Mouse (Mus musculus) midbrain, embryonic 16.5 days (tissue): Measurements from ENCODE around the gene Pcgf6. TPM values are rescaled to one million over a fixed set of nuclear protein-coding genes. Genes with fewer than 3 reads are reported as not detected.

Source experiments
- ATAC-seq: fragments of 200-750 bp; cut with Nextera tagmentation; 2 replicates; pipeline ENCODE4 v1.8.0; 2017; ENCODE audit warnings: moderate TSS enrichment
- H3K27ac ChIP-seq: fragments of 300-500 bp; sonication (generic); 2 replicates; pipeline ENCODE4 v1.5.1; 2014; ENCODE audit warnings: mild to moderate bottlenecking, low read length, mixed read lengths
- H3K27me3 ChIP-seq: fragments of 300-500 bp; sonication (generic); 2 replicates; pipeline ENCODE4 v1.6.1; 2014; ENCODE audit warnings: low read depth, low read length, mixed read lengths; ENCODE audit not compliant: control insufficient read depth, insufficient read depth
- H3K36me3 ChIP-seq: fragments of 300-500 bp; sonication (generic); 2 replicates; pipeline ENCODE4 v1.6.1; 2014; ENCODE audit warnings: mild to moderate bottlenecking, low read length, moderate library complexity, mixed read lengths; ENCODE audit not compliant: control insufficient read depth, insufficient read depth
- H3K4me1 ChIP-seq: fragments of 300-500 bp; sonication (generic); 2 replicates; pipeline ENCODE4 v1.6.1; 2014; ENCODE audit warnings: mild to moderate bottlenecking, low read length, mixed read lengths; ENCODE audit not compliant: control insufficient read depth, insufficient read depth
- H3K4me2 ChIP-seq: fragments of 300-500 bp; sonication (generic); 2 replicates; pipeline ENCODE4 v1.6.1; 2014; ENCODE audit warnings: mild to moderate bottlenecking, low read length, mixed read lengths
- H3K4me3 ChIP-seq: fragments of 300-500 bp; sonication (generic); 2 replicates; pipeline ENCODE4 v1.5.1; 2014; ENCODE audit warnings: low read depth, mild to moderate bottlenecking, low read length, moderate library complexity, mixed read lengths
- H3K9ac ChIP-seq: fragments of 300-500 bp; sonication (generic); 2 replicates; pipeline ENCODE4 v1.6.1; 2014; ENCODE audit warnings: low read depth, low read length, mixed read lengths
- H3K9me3 ChIP-seq: fragments of 300-500 bp; sonication (generic); replicated peaks from 2 replicates; pipeline ENCODE4 v1.6.1; 2014; ENCODE audit warnings: mild to moderate bottlenecking, low read length, mixed read lengths; ENCODE audit not compliant: control insufficient read depth, poor library complexity, severe bottlenecking
- WGBS: fragments of 180-500 bp; shearing (Covaris S2); extraction: QIAGEN DNeasy Blood & Tissue Kit; methylation state at CpG from one replicate; pipeline ENCODE4 v1.1.7; 2014; 5-methylcytosine and 5-hydroxymethylcytosine counted together
- polyA plus RNA-seq: library from polyadenylated mRNA; unstranded; fragments of >200 nt; fragmentation: Nextera tagmentation; extraction: Ambion mirVana; gene quantifications from 2 replicates; pipeline ENCODE4 v1.2.1, GENCODE M21; 2015

Gene Pcgf6
- polyA plus RNA-seq, 1 experiment from 2014 or later = 33.9 TPM

DNA sequence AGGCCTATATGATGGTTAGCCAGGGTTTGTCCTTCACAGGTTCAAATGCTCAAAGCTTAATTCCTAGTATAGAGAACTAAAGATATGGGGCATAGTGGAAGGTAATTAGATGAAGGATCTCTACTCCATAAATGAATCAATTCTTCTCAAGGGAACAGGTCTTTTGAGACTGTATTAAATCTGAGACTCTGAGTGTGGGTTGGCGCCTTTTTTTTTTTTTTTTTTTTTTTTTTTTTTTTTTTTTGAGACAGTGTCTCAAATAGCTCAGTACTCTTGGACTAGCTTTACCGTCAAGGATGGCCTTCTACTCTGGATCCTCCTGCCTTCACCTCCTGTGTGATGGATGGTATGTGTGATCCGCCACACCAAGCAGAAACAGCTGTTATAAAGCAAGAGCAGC lies 14.1 kb downstream of the Pcgf6 start:
- no peak for ATAC-seq
- Histone ChIP-seq H3K4me2 (no peak overlapping the region), H3K9ac (no peak overlapping the region), H3K9me3 (no peaks in the 10 kb centered on the region), H3K27me3 (no peaks in the 10 kb centered on the region), H3K4me1 (no peaks in the 10 kb centered on the region), H3K27ac (no peak overlapping the region), H3K36me3 (peaks cover 20% of the 10 kb centered on the region), H3K4me3 (no peak overlapping the region)
- WGBS = 91% methylated on average over 3 of the region's 3 CpGs

DNA sequence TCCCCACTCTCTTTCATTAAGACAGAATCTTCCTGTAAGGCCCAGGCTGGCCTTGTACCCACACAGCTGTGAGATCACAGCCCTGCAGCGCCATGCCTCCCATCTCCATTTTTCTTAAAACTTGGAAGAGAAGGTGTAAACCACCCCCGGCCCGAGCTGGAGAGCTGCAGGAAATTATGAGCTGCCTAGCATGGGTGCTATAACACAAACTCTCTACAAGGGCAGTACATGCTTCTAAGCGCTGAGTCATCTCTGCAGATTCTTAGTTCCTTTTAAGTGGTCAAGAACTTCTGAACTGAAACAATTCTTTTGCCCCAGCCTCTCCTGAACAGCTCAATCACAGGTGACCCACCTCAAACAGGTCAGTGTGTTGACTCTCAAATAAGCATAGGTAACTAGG lies 15.8 kb downstream of the Pcgf6 start:
- WGBS = 97% methylated on average over 4 of the region's 4 CpGs
- no peak for ATAC-seq
- Histone ChIP-seq H3K9ac (no peak overlapping the region), H3K4me3 (no peak overlapping the region), H3K36me3 (peaks cover 20% of the 10 kb centered on the region), H3K27ac (no peak overlapping the region), H3K4me1 (no peaks in the 10 kb centered on the region), H3K4me2 (no peak overlapping the region), H3K9me3 (no peaks in the 10 kb centered on the region), H3K27me3 (no peaks in the 10 kb centered on the region)

DNA sequence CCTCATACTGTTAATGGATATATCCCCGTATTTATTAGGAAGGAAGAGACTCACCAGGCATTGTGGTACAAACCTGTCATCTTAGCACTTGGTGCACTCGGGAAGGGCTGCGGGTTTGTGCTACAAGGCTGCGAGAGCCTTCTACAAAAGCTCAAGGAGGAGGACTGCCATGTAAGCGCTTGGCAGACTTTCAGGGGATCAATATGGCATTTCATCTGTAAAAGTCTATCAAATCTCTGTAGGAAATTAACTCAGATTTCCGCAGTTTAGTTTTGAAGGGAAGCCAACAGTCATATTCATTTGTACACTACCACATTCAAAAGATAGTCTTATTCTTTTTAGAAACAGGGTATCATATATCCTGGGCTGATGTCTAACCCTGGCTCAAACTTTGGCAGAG lies 18.9 kb downstream of the Pcgf6 start:
- WGBS = 92% methylated on average over 6 of the region's 6 CpGs

DNA sequence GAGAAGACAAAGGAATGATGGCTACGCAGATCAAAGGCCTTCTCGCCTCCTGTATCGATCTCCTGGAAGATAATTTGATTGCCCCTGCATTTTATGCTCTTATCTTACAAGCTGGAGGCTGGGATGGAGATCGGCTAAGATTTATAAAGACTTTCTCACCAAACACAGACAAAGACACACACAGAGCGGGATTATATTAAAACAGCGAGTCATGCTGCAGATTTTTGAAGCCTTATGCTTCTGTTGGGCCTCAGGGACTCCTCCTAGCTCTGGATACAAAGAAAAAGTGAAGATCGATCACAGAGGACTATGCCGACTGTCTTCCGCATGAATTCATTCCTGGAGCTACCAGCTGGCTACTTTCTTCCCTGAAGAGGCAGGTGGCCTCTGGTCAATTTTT lies 20.9 kb downstream of the Pcgf6 start:
- Histone ChIP-seq H3K4me1 (no peaks in the 10 kb centered on the region), H3K36me3 (peaks cover 15% of the 10 kb centered on the region), H3K27ac (peak overlapping the region; percentile 70), H3K9me3 (no peaks in the 10 kb centered on the region), H3K27me3 (no peaks in the 10 kb centered on the region), H3K9ac (peak overlapping the region; percentile 27; the same call in 1 of the 2 replicates), H3K4me3 (no peak overlapping the region), H3K4me2 (no peak overlapping the region)
- 36% methylated on average over 9 of the region's 9 CpGs for WGBS
- no peak for ATAC-seq

More for the DNA sequence above, 18.9 kb downstream of the Pcgf6 start:
- H3K9ac ChIP-seq = no peak overlapping the region
- peaks cover 8% of the 10 kb centered on the region for H3K36me3 ChIP-seq
- H3K27ac ChIP-seq = no peak overlapping the region
- no peaks in the 10 kb centered on the region for H3K9me3 ChIP-seq
- no peaks in the 10 kb centered on the region for H3K4me1 ChIP-seq
- no peak overlapping the region for H3K4me3 ChIP-seq
- ATAC-seq = no peak
- no peak overlapping the region for H3K4me2 ChIP-seq
- H3K27me3 ChIP-seq = no peaks in the 10 kb centered on the region

DNA sequence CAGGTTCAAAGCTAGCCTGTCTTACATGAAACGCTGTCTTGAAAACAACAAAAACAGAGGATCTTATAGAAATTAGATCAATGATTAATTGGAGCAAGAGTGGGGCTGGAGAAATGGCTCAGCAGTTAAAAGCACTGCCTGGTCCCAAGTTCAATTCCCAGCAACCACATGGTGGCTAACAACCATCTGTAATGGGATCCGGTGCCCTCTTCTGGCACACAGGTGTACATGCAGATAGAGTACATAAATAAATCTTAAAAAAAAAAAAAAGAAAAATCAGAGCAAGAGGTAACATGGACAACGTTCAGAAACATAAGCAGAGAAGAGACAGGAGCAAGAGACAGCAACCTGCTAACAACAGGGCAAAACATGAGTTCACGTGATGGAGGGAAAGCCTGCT lies 24.2 kb downstream of the Pcgf6 start:
- no peak overlapping the region for H3K4me2 ChIP-seq
- no peaks in the 10 kb centered on the region for H3K27me3 ChIP-seq
- H3K27ac ChIP-seq = no peak overlapping the region
- H3K4me1 ChIP-seq = no peaks in the 10 kb centered on the region
- H3K4me3 ChIP-seq = no peak overlapping the region
- H3K9me3 ChIP-seq = no peaks in the 10 kb centered on the region
- 93% methylated on average over 4 of the region's 4 CpGs for WGBS
- ATAC-seq = no peak
- no peak overlapping the region for H3K9ac ChIP-seq
- peaks cover 35% of the 10 kb centered on the region for H3K36me3 ChIP-seq

DNA sequence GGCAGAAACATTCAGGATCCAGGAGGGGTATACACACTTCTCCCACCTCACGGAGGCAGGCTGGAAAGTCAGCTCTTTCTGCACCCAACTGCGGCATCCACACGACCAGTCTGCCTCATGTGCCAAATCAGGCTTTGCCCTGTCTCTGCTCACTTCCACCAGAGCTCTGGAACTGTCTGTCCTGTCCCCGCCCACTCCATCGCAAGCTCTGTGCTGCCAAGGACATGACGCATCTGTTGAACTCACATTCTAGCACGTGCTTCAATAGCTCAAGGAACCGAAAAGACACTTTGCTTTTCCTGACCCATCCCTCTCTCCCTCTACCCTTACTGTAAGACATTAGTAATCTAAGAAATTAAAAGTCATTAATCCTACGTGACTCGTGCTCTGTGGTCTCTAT lies 25.8 kb downstream of the Pcgf6 start:
- peaks cover 6% of the 10 kb centered on the region for H3K4me1 ChIP-seq
- H3K4me2 ChIP-seq = no peak overlapping the region
- no peaks in the 10 kb centered on the region for H3K9me3 ChIP-seq
- H3K9ac ChIP-seq = no peak overlapping the region
- no peak for ATAC-seq
- 89% methylated on average over 10 of the region's 10 CpGs for WGBS
- H3K27me3 ChIP-seq = no peaks in the 10 kb centered on the region
- H3K27ac ChIP-seq = no peak overlapping the region
- H3K36me3 ChIP-seq = peaks cover 41% of the 10 kb centered on the region
- no peak overlapping the region for H3K4me3 ChIP-seq

DNA sequence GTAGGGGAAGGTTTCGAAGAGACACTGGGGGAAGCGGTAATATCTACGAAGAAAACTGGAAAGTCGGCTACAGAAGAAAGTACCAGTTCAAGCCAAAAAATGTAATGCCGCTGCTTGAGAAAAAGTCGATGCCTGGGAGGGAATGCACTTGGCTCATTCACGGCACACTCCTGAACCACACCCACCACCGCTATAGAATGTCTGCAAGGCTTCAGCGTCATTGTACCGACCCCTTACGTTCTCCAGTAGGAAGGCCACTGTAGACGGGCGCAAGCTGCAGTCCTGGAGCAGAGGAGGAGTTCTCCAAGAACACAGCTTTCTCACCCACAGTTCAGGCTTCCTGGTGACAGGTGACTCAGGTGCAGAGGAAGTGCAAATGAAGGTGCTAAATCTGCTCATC lies 27.2 kb downstream of the Pcgf6 start:
- no peaks in the 10 kb centered on the region for H3K9me3 ChIP-seq
- H3K36me3 ChIP-seq = peaks cover 41% of the 10 kb centered on the region
- no peak overlapping the region for H3K27ac ChIP-seq
- H3K4me1 ChIP-seq = peaks cover 12% of the 10 kb centered on the region
- no peak overlapping the region for H3K4me2 ChIP-seq
- 90% methylated on average over 13 of the region's 13 CpGs for WGBS
- no peaks in the 10 kb centered on the region for H3K27me3 ChIP-seq
- ATAC-seq = no peak
- H3K4me3 ChIP-seq = no peak overlapping the region
- H3K9ac ChIP-seq = no peak overlapping the region

DNA sequence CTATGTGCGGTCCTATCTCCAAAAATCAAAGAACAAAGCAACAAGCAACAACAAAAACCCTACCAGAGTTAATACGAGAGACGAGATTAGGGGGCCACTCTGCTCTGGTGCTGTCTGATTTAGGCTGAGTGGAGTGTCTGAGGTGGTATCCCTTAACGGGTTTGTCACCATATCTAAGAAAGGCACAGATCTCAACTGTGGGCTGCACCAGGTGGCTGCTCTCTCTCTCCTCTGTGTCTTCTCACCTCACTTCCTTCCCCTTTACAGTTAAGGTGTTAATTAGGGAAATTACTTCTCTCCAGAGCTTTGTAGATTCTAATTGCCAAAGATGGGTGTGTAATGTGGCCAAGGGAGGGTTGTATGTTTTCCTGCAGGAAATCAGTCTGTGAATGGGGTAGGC lies 28.0 kb downstream of the Pcgf6 start:
- no peaks in the 10 kb centered on the region for H3K27me3 ChIP-seq
- peaks cover 41% of the 10 kb centered on the region for H3K36me3 ChIP-seq
- H3K4me1 ChIP-seq = peaks cover 12% of the 10 kb centered on the region
- no peaks in the 10 kb centered on the region for H3K9me3 ChIP-seq
- H3K27ac ChIP-seq = no peak overlapping the region
- no peak overlapping the region for H3K4me3 ChIP-seq
- 88% methylated on average over 4 of the region's 4 CpGs for WGBS
- no peak overlapping the region for H3K9ac ChIP-seq
- no peak overlapping the region for H3K4me2 ChIP-seq
- ATAC-seq = no peak

DNA sequence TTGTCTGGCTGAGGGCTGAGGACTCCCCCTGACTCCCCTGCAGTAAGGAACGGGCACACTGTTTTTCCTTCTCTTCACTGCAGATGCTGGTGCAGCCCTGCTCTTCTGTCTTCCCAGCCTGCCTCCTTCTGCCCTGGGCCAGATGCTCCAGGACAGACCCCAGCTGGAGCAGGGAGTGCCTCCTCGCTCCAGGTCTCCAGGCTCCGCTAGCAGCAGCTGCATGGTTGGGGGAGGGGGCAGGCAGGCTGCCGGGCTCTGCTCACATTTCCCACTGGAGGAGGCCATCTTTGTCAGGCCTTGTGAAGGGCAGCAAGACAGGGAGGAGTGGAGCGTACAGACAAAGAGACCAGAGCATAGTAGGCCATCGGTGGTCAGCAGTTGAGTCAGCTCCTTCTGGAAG lies 31.4 kb downstream of the Pcgf6 start:
- H3K27ac ChIP-seq = peak overlapping the region; percentile 70

More for the DNA sequence above, 31.4 kb downstream of the Pcgf6 start:
- no peak for ATAC-seq
- 11% methylated on average over 6 of the region's 6 CpGs for WGBS
- Histone ChIP-seq H3K4me1 (peaks cover 12% of the 10 kb centered on the region), H3K9ac (peak overlapping the region; percentile 75), H3K36me3 (peaks cover 27% of the 10 kb centered on the region), H3K4me3 (peak overlapping the region; percentile 45), H3K4me2 (peak overlapping the region; percentile 82), H3K9me3 (no peaks in the 10 kb centered on the region), H3K27me3 (no peaks in the 10 kb centered on the region)
